Mouse (Mus musculus): ENCODE measurements around the gene Rdh12.
"Not testable (repeated sequence)": the region's sequence is repeated elsewhere in the genome, so short reads cannot be mapped to it uniquely, and the experiment has no call there.

The Rdh12 gene
- long read RNA-seq, experiment 1 = 0 reads
- long read RNA-seq, experiment 2 = 0 reads

DNA sequence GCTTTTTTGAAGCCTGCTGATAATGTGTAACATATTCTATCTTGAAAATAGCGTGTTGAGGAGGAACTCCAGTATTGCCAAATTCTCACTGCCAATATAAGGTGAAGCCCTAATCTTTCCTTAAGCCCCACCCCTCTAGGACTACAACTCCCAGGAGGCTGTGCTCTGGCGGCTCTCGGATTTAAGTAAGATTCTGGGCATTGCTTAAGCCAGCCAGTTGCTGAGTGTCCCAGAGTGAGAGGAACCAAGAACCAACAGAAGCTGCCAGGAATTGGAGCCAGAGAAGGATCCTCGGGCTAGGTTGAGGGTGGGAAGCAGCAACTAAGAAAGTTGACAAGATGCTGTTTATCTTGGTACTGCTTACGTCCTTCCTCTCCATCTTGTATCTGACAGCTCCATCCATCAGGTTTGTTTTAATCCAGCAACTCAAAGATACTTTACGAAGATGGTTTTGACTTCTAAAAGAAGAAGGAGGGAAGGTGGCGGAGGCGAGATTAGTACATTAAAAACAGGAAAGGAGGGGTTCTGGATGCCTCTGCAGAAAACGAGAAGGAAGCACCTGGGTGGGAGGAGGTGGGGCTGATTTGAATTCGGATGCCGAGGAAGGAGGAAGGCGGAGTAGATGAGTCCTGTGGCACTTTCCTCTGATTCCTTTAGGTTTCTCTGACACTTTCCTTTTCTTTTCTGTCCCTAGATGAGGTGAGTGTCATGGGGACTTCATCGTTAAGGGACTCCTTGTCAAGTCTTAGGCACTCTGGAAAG lies at the start of gene Rdh12:
Rdh12 (plus strand) TSS at position 212 of the 762 bp plus-strand sequence.
- intact Hi-C loops (cut with DNase I) = no loop called here

DNA sequence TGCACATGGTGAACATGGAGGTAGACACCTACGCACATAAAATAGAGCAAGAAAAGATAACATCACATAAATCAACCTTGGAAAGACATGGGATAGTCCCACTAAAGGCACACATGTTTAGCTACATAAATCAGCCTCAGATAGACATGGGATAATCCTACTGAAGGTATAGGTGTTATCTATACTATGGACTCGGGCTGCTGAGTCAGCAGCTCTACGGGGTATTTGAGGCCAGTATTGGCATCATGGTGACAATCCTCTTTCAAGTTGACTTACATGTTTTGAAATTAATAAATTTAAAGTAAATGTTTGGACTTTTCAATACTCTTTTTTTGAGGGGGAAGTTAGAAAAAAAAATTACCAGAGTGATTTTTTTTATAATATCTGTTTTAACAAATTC lies 45.8 kb upstream of the Rdh12 start:
- intact Hi-C loops (cut with DNase I) = loop anchor here (5.0 kb wide), 1 partner anchor 129 kb away; no protein-coding TSS in a partner anchor

DNA sequence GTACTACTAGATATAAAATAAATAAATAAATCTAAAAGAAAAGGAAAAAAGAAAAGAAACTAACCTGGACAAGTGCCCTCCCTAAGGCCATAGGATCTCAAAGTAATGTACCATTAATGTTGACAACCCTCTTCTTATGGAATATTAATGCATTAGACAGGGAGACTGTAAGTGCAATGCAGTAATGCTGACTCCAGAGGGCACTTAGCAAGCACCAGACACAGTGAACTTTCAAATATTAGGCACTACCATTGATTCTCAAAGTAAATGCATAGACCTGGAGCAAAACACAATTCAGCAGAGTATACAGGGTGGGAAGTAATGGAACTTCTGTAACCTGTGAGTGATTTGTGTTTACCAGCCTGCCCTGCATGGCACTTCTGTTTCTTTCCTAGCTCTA lies 39.5 kb upstream of the Rdh12 start:
- intact Hi-C loops (cut with DNase I) = no loop called here

DNA sequence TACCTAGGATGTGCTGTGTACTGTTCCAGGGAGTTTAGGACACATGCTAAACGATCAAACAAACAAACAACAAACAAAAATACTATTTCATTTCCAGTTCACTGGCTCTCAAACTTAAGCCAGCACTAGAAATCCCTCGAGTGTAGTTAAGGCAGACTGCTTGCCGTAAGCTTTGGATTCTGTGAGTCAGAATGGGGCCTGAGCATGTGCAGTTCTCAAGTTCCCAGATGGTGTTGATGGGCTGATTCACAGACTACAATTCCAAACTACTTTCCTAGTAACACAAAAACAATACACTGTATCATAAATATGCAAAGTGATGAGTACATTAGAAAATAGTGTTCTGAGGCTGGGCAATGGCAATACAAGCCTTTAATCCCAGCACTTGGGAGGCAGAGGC lies 38.3 kb upstream of the Rdh12 start:
- intact Hi-C loops (cut with DNase I) = no loop called here

DNA sequence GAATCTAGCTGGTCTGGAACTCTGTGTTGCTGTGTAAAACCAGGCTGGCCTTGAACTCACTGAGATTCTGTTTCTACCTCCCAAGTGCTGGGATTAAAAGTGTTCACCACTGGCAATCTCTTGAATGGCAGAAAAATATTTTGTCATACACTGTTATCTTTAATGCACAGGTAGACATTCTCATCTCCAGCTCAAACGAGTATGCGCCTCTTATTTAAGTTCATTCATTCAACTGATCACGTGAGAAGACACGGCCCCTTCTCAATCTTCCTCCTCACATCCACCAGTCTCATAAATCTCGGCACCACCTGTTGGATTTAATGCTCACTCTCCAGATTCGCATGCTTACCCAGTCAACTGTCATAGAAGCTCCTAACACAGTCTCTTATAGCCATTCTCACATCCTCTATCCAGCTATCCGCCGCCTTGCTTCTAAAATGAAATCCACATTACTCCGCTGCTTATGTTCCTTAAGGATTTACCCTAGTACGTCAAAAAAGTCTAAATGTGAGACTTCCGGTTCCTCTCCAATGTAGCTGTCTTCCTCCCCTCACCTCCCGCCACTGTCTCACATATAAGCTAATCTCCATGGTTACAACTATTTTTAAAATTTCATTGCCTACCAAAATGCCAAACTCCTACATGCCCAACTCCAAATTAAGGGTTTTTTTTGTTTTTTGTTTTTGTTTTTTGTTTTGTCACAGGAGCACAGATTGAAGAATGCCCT lies 37.3 kb upstream of the Rdh12 start:
- intact Hi-C loops (cut with DNase I) = no loop called here

DNA sequence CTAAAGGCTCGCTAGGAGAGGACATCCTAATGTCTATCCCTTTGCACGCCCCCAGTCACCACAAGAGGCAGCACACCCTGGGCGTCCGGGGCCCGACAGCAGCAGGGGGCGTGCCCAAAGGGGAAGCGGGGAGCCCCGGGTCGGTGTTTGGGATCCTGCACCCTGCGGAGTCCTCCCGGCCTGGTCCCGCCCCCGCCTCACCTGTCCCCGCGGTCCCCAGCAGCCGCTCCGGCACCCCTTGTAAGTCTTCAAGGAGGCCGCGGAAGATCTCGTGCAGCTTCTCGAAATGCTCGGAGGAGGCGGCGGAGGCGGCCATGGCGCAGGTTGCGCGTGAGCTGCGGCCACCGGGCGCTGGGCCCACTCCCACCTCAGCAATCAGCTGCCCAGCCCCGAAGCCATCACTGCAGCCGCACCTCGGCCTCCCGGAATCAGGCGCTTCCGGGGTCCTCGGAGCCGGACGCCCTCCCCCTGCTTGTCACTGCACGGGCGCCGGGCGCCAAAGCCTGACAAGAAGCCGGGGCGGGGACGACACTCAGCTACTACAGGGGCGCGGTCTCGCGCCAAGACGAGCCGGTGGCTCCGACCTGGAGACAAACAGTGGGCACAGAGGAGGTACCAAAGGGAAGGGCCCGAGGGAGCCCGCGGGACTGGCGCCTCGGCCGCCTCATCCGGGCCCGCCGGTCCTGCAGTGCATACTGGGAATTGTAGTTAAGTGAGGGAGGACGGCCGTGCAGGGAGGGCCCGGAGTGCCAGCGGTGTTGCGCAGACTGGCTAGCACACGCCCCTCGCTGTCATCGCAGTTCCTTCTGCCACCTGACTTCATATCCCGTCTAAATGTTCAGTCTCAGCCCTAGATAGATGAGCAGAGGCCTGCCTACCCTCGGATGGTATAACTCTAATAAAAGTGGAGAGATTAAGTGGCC lies 36.4 kb upstream of the Rdh12 start, which contains the start of gene Vti1b:
Vti1b (minus strand) TSS at position 649 of the 923 bp plus-strand sequence.
- intact Hi-C loops (cut with DNase I) = no loop called here

DNA sequence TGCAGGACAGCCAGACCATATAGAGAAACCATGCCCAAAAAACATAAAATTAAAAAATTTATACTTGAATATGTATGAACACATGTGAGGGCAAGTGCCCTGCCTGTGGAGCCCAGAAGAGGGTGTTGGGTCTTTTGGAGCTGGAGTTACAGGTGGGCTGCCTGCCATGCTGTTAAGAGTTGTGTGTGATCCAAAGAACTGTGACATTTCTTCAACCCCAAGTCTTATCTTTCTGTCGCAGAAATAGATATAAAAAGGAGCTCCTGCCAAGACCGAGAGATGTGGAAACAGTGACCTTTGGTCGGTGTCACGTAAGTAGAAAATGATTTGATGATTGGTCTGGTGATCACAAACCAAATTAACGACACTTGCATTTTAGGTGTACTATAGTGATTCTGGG lies 35.0 kb upstream of the Rdh12 start:
- intact Hi-C loops (cut with DNase I) = no loop called here

- intact Hi-C loops (cut with DNase I) = no loop called here
Observed at GRCm38 (mm10) chr12:79175998-79176397, 32.7 kb upstream of the Rdh12 start.

DNA sequence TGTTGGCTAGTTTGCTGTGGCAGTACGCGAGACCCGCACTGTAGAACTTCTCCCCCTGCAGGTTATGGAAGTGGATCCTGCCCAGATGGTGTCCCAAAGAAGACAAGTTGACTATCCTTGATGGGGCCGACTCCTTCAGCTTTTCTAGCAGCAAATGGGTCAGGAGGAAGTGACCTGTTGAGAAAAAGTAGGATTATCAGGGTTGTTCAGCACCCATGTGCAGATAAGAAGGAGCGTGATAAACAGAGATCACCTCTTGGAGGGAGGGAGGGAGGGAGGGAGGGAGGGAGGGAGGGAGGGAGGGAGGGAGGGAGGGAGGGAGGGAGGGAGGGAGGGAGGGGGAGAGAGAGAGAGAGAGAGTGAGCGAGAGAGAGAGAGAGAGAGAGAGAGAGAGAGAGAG lies 23.6 kb upstream of the Rdh12 start:
- intact Hi-C loops (cut with DNase I) = not testable (repeated sequence)

DNA sequence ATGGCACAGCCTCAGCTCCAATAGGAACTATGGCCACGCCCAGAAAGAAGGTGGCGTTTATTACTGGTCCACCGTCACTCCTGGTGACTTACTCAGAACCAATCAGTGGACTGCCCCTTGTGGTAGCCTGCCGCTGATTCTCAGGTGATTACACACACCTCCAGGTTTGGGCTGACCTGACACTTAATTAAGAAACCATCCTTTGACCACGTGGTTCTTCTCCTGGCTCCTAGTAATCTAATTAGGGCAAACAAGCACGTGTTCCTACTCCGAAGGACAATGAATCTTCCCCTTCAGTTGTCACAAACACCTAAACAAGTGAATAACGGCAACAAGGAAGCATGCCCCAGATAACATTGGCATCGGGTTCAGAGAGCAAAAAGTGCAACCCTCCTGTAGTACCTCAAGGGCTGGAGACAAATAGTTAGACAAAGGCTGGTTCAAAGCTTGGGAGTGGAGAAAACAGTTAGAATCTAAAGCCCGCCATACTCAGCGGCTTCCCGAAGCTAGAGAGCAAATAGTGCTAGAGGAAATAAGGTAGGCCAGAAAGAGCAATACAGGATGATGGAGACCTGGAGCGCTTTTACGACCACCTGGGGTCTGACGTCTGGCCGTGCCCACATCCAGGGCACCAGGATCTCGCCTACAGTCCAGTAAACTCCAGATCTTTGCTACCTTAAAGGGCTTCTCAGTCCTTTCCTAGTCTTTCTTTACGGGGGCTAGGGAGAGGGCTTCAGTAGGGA lies 17.6 kb upstream of the Rdh12 start:
- intact Hi-C loops (cut with DNase I) = no loop called here

GRCm38 (mm10) chr12:79191701-79192100 lies 17.0 kb upstream of the Rdh12 start:
- intact Hi-C loops (cut with DNase I) = loop anchor here (2.0 kb wide), 1 partner anchor 69 kb away; no protein-coding TSS in a partner anchor

DNA sequence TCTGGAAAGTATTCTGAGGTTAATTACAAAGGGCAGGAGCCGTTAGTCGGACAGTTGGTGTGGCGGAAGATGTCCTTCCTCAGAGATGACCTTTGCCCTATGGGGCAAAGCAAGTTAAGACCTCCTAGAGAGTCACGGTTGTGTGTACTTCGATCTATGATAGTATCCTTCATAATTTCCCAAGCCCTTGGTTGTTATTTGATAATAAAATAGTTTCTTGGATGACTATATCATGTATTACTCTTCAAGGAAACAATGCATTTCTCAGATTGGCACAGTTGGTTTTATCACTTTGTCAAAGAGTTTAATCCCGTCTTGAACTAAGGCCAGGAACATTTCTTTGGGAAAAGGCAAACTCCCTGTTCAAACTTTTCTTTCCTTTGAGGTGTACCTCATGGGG lies 16.5 kb upstream of the Rdh12 start, which contains the start of gene Rdh11:
Rdh11 (minus strand) TSS at position 101 of the 400 bp plus-strand sequence.
- intact Hi-C loops (cut with DNase I) = loop anchor here (2.0 kb wide), 1 partner anchor 69 kb away; no protein-coding TSS in a partner anchor

DNA sequence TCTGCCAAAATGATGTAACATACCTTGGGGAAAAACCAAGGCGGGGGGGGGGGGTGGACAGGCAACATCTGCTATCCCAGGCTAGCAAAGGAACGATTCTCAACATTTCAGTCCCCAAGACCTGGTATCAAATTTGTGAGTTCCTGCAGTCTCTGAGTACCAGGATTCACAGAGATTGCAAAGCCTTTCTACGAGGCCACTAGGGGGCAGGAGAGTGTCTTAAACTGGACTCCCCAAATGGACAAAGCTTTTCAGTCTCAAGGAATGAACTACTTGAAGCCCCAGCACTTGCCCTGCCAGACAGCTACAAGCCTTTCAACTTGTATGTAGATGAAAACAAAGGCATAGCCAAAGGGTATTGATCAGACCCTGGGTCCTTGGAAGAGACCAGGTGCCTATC lies 15.3 kb upstream of the Rdh12 start:
- intact Hi-C loops (cut with DNase I) = loop anchor here (2.0 kb wide), 1 partner anchor 67 kb away; no protein-coding TSS in a partner anchor

GRCm38 (mm10) chr12:79197105-79197504 lies 11.6 kb upstream of the Rdh12 start:
- intact Hi-C loops (cut with DNase I) = no loop called here

DNA sequence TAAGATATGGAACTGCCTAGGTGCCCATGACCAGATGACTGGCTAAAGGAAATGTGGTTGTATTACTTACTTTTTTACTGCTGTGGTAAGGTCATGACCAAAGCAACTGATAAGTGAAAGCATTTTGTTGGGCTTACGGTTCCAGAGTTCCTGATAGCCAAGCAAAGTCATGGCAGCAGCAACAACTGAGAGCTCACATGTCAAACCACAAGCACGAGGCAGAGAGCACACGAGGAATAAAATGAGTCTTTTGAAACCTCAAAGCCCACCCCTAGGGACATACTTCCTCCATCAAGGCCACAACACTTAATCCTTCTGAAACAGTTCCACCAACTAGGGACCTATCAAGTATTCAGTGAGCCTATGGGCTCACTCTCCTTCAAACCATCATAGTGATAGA lies 6.8 kb upstream of the Rdh12 start:
- intact Hi-C loops (cut with DNase I) = no loop called here

GRCm38 (mm10) chr12:79211447-79211846 lies 2.7 kb downstream of the Rdh12 start:
- intact Hi-C loops (cut with DNase I) = no loop called here

- intact Hi-C loops (cut with DNase I) = no loop called here
Observed at GRCm38 (mm10) chr12:79217511-79217910, 8.8 kb downstream of the Rdh12 start.

DNA sequence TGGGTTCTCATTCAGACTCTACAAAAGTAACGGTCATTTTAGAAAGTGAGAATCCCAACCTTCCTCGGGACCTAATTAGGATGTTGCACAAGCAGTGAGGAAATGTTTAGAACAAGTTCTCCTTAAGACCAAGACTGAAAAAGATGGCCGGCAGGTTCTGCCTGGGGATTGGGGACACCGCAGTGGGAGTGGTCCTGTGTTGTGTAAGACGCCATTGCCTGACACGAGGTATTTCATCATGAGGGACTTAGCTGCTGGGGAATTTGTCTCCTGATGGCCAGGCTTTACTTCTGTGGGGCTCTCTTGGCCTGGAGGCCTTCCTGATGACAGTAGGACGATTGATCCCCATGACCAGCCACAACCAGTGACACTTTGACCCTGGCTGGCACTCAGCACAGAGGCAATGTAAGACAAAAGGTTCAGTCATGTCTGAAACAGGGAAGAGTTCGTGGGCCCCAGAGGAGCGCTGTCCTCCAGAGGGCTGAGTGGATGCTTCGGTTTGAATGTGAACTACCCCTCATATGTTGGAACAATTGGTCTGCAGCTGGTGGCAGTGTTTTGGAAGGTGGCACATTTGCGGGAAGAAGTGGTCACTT lies 26.9 kb downstream of the Rdh12 start:
- intact Hi-C loops (cut with DNase I) = no loop called here

DNA sequence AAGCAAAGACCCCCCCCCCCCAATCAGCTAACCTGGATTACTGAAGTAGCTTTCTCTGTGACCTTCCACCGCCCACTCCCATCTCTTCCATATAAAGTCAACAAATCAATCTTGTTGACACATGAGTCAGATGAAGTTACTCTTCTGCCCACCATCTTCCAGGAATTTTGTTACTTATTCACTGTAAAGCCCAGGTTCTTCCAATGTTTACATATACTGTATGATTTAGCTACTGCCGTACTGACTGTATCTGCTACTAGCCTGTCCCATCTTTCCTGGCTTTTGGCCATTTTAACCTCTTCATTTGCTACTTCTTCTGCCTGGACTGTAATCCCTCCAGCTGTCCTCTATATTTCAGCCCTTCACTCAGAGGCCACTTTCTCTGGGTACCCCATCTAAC lies 33.3 kb downstream of the Rdh12 start:
- intact Hi-C loops (cut with DNase I) = no loop called here

- intact Hi-C loops (cut with DNase I) = no loop called here
Observed at GRCm38 (mm10) chr12:79242921-79243320, 34.2 kb downstream of the Rdh12 start.

Data from adrenal gland (tissue).